Mouse (Mus musculus) v-Abl transformed pro-B cells (cell line): Measurements from ENCODE around the gene Nkx2-2.
"Not testable (repeated sequence)": the region's sequence is repeated elsewhere in the genome, so short reads cannot be mapped to it uniquely, and the experiment has no call there.

Source experiments
- in situ Hi-C, 2 experiments: fragments of 400-800 bp; cut with MboI; formaldehyde crosslinking; loops; one replicate each; pipeline ENCODE4 v1.15.1; 2025; ENCODE audit not compliant: unreplicated experiment in 2 of 2

The Nkx2-2 gene

DNA sequence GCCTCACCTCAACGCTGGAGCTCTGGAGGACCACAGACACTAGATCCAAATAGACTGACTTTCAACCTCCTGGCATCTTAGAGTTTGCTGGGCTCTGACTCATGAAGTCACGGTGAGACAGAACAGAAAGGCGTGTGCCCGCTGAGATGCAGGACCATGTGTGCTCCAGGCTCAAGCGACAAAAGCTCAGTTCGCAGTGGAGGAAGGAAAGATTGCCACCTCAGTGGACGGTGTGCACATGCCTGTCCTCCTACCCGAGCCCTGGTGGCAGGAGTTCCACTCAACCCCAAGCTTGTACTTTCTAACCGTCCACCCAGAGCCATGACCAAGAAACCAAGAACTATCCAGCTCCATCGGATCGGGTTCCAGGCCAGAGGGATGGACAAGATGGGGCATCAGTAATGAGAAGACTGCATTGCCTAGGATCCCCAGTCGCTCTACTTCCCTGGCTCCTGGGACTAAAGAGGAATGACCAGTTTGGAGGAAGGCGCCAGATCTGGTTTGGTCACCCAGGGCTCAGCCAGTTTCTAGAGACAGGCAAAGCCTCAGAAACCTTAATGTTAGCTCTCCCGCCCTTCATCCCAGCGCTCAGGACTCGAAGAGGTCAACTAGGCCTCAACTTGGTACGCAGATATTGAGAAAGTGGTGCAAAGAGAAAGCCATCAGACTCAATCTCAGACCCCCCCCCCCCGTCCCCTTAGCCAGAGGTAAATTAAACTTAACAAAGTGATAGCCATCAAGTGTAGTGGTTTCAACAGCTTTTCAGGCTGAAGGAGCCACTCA, 11.9 kb downstream of the Nkx2-2 start:
- in situ Hi-C loops: no loop called here

DNA sequence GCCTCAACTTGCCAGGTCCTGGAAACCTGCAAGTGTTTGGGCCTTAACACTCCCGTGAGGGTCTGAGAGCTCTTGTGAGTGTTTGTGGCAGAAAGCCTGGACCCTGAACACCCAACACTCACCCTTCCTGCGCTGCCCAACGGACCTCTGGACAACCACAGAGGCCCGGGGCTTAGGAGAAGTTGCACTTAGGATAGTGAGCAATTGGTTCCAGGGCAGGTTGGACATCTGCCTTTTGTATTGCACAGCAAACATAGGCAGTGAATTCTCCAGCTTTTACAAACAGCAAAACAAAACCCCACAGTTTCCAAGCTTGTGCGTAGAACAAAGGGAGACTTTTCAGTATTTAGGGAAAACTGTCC, 12.8 kb downstream of the Nkx2-2 start:
- in situ Hi-C loops: no loop called here

DNA sequence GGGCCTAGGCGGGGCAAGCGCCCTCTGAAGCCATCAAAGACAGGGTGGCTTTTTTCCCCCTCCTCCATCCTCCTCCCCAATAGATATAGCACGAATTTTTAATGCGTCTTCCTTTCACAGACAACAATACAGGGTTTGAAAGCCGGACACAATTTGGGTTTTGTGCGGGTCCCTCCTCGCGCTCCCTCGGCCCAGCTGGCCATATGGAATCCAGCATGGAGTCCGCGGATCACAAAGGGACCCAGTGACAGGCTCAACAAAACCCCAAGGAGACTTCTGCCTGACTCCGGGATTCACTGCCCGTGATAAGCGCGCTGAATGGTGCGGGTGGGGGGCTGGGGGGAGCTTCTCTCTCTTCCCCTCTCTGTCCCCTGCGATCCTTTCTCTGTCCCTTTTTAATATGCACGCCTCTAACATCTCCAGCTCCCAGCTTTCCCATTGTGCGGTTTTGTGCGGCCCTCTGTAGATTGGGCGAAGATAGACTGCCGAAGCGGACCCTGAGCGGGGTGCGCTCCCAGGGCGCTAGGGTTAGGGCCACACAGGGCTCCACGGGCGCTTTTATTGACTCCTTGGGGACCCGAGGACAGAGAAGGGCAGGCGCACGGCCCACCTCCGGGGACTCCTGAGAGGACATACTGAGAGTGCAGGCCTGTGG, 13.3 kb downstream of the Nkx2-2 start:
- in situ Hi-C loops: no loop called here

DNA sequence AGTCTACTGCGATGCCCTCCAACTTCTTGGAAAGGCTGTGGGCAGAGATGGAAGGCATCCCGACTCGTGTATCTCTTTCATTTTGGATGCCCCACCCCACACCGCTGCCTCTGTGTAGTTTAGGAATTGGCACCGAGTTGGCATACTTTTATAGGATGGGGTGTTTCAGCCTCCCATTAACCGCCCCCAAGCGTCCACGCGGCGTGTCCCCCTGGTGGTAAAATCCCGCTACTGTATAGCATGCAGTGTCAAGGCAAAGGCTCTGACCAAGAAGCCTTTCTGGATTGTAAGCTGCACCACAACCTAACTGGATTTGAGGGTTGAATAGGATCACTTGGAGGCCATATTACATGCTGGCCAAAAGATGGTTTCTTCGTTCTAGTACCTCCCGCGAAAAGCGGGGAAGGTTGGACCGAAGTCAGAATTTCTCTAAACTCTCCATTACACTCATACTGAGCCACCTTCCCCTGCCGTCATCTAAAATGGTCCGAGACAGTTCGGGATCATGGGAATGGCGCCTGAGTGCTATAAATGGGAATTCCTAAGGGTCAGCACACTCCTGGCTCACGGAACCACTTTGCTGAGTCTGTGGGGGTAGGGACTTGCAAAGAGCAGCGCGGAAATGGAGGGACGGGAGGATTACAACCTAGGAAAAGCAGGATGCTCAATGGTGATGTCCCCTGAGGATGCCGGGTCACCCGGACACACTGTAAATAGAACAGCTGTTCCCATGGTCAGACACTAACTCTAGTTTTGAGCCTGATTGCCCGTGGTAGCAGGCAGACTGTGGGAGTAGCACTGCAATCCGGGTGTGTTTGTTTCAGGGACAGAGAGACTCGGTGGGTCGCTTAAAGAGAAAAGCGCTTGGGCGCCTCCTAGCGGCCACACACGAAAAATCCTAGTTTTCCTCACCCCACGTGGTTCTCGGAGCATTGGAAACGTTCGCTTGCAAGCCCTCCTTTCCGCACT, 15.7 kb downstream of the Nkx2-2 start:
- in situ Hi-C loops: loop anchor here (5.0 kb wide), 2 partner anchors 221 to 546 kb away; no protein-coding TSS in a partner anchor

DNA sequence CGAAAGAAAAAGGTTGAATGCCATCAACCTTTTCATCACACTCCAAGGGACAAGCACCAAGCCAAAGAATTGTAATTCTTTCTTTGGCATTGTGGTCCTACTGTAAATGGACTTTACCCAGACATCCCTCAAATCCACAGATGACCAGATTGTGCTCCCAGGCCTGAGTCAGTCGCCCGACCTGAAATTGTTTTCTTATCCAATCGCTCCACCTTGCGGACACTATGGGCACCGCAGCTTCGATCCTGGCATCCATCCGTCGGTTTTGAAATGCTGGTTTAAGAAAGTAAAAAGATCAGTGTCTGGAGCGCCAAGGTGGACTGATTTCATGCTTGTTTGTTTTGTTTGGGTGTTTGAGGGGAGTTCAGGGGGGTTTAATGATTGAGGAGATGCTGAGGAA, 16.4 kb downstream of the Nkx2-2 start:
- in situ Hi-C loops: loop anchor here (5.0 kb wide), 2 partner anchors 220 to 545 kb away; no protein-coding TSS in a partner anchor

DNA sequence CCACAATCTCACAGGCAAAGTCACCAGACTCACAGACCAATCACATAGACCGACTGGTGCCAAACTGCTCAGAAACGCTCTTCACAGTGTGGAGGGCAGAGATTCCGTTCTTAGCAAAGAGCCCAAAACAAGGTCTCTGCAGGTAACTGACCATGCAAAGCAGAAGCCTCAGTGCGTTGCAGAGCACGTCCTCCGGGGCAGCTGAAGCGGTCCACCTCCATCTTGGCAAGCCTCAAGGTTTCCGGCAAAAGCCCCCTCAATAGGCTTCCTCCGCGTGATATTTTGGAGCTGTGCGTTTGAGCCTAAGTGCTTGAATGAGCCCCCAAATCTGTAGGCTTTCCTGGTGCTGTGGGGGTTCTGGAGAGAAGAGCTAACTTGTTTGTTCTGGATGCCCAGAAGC, 18.7 kb downstream of the Nkx2-2 start:
- in situ Hi-C loops: loop anchor here (5.0 kb wide), 2 partner anchors 218 to 543 kb away; no protein-coding TSS in a partner anchor

DNA sequence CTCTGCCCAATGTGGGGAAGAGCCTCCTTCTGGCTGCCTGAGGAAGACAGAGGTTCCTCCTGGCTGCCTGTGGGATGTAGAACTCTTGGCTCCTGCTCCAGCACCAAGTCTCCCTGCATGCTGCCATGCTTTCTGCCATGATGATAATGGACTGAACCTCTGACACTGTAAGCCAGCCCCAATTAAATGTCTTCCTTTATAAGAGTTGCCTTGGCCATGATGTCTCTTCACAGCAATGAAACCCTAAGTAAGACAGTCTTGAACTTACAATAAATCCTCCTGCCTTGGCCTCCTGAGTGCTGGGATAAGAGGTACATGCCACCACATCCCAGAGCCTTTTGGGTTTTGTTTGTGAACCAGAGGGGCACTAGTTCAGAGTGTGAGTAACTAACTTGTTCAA, 20.3 kb downstream of the Nkx2-2 start:
- in situ Hi-C loops: no loop called here

DNA sequence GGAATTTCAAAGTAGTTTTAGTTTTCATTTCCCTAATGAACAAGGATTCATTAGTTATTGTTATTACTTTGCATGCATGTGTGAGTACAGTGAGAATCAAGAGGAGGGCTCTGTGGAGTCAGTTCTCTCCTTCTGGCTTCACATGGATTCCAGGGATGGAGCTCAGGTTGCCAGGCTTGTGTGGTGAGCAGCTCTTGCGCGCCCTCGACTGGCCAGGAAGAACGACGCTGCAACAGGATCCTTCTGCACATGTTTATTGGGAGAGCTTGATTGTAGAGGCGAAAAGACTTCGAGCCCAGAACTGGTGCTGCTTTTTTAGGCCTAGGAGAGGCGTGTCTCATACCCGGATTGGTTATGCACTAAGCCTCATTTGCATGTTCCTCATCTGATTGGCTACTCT, 23.5 kb downstream of the Nkx2-2 start:
- in situ Hi-C loops: not testable (repeated sequence)

DNA sequence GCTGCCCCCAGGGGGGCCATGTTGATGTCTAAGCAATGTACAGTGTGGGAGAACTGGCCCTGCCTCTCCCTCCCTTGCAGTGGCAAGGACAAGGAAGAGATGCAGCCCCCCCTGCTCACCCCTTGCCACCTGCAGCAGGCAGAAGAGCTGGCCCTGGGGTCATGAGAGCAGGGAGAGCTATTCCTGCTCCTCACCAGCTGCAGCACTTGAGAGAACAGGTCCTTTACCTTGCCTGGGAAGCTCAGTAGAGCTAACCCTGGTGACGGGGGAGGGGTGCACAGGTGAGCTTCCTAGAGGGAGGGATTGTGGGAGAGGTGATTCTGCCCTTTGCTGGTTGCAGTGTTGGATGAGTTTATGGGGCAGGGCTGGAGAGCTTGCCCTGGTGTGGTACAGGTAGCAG, 28.2 kb downstream of the Nkx2-2 start:
- in situ Hi-C loops: no loop called here

DNA sequence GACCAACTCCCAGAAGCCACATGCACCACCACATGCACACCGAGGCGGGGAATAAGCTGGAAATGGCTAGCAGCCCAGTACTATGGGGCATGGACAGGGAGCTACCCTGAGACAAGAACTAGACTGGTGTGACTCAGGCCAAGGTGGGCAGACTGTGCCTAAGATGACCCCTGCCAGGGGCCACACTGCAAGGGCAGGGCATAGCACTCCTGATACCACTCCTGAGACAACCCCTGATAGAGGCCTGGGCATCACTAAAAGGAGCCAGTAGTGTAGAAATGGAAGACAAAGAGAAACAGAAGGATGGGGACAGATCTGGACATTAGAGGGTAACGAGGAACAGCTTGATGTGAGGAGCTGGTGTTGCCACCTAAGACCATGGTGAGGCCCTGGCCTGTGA, 28.7 kb downstream of the Nkx2-2 start:
- in situ Hi-C loops: no loop called here

DNA sequence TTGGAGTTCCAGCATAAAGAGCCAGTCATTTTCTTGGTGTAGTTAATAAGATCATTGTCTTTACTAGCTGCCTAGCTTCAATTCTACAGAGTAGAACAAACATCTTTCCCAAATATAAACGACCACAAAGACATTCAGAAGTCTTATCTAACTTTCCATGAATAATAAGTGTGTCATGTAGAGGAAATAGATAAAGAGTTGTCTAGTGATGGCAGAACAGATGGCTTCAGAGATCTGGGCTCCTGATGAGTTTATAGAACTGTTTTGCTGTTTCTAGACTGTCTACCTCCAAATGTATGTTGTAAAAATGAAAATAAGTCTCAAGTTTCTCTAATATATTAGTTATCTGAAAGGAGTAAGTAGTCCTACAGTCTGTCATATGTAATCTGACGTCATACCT, 41.5 kb downstream of the Nkx2-2 start:
- in situ Hi-C loops: no loop called here
